Mouse (Mus musculus) left cerebral cortex, postnatal 4 days (tissue): ENCODE measurements around the gene Lpin3. TPM values are rescaled to one million over a fixed set of nuclear protein-coding genes. Genes with fewer than 3 reads are reported as not detected.

Experiments
- DNase-seq: peaks from one replicate; pipeline ENCODE4 v3.0.0-alpha.2; 2022
- intact Hi-C: fragments of 180-260 bp; cut with DNase I; formaldehyde crosslinking; loops from one replicate; pipeline ENCODE4 v1.15.1; 2025
- total RNA-seq, 2 experiments: library from RNA; stranded (reverse); gene quantifications; 2 replicates each; pipeline ENCODE4 v1.2.3; 2021

Gene Lpin3
- total RNA-seq, 2 experiments from 2014 or later: 0.16 to 0.36 TPM

DNA sequence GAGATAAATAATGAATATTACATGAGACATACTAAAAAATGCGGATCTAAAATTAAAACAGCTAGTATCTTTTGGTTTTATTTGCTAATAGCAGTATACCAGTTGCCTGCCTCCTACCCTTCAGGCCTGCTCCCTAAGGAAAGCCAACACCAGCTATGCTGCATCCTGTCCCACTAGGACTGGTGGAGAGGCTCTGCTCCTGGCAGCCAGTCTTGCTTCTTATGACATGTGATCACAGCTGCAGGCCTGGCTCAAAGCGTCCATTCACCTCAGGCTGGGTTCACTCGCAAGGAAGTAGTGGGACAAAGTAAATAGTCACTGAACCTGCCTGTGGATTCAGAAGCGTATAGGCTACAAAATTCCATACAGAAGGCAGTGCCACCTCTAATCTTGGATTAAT is 3.4 kb downstream of the Lpin3 start:
- intact Hi-C loops: loop anchor here (10.0 kb wide), 1 partner anchor 99 kb away; no protein-coding TSS in a partner anchor

DNA sequence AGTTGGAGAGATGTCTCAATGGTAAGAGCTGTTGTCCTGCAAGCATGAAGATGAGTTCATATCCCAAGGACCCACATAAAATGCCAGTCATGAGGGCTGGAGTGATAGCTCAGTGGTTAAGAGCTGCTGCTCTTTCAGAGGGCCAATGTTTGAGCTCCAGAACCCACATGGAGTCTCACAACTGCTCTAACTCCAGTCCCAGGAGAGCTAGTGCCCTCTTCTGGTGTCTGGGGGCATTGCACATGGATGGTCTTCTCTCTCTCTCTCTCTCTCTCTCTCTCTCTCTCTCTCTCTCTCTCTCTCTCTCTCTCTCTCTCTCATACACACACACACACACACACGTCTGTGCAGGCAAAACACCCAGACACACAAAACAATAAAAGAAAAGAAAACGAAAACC is 4.4 kb downstream of the Lpin3 start:
- intact Hi-C loops: loop anchor here (5.0 to 10.0 kb wide), 3 partner anchors 100 to 288 kb away; no protein-coding TSS in a partner anchor
- DNase-seq: peak; percentile 48

More for the DNA sequence above, 3.4 kb downstream of the Lpin3 start:
- DNase-seq: no peak

DNA sequence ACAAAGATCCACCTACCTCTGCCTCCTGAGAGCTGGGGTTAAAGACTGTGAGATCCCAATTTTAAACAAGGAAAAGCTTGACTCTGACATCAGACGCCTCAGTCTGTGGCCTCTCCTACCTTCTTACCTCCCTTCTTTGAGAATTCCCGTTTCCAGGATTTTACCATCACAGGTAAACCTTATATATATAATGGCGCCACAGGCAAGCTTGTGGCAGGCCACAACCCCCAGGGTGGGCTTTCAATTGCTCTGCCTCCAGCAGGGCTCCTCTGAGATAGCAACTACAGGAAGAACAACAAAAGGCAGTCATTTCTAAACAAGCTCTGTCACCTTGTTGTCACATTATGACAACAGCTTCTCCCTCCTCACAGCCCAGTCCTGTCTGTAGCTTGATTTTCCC is 5.8 kb downstream of the Lpin3 start:
- no peak for DNase-seq
- intact Hi-C loops: loop anchor here (5.0 to 10.0 kb wide), 3 partner anchors 101 to 289 kb away; no protein-coding TSS in a partner anchor

DNA sequence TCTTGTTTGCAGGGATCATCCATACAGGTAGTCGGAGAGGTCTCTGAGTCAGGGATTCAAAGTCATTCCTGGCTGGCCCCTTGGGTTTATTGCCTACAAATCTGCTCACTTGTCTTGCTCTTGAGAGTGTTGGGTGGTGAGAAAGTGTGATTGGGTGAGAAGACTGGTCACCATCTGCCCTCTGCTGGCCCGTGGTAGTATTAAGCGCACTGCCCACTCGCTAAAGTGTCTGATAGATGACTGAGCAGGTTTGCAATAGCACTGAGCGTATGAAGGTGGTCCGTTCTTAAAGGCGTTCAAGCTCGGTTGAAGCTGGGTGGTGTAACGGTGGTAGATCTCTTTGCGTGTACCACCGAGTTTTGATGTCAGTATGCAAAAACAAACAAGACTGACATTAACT is 6.8 kb downstream of the Lpin3 start:
- DNase-seq: peak; percentile 85
- intact Hi-C loops: loop anchor here (5.0 to 10.0 kb wide), 3 partner anchors 102 to 290 kb away; no protein-coding TSS in a partner anchor

DNA sequence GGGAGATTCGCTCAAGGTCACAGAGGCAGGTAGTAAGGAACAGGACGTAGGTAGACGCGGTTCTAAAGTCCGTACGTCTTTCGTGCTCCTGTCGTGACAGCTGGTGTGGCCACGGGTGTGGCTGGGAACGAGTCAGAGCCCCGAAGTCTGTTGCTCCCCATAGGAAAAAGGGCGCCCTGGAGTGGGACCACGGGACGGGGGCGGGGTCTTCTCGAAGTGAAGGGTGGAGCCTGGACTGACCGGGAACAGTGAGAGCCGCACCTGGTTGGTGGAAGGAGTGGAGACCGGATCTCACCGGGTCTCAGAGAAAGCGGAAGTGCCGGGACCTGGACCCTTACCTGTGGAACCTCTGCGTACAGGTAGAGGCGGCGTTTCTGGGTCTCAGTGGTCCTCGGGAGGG is 7.4 kb downstream of the Lpin3 start:
- DNase-seq: no peak
- intact Hi-C loops: loop anchor here (5.0 to 10.0 kb wide), 3 partner anchors 103 to 291 kb away; no protein-coding TSS in a partner anchor

DNA sequence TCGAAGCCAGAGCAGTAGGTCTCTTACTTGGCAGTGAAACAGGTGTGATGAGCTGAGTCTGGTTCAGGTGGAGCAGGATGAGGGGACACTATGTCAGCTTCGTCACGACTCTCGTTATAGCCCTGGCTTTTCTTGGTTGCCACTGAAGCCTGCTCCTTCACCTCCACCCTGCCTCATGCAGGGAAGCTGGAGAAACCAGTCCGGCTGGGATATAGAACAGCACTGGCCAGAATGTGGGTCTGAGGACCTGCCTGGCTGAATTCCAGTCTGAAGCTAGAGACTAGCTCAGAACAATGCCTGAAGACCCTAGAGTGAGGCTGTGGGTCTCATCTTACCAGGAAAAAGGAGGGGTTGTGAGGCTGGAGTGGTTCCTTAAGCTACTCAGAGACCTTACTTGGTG is 10.6 kb downstream of the Lpin3 start:
- DNase-seq: no peak
- intact Hi-C loops: no loop called here

DNA sequence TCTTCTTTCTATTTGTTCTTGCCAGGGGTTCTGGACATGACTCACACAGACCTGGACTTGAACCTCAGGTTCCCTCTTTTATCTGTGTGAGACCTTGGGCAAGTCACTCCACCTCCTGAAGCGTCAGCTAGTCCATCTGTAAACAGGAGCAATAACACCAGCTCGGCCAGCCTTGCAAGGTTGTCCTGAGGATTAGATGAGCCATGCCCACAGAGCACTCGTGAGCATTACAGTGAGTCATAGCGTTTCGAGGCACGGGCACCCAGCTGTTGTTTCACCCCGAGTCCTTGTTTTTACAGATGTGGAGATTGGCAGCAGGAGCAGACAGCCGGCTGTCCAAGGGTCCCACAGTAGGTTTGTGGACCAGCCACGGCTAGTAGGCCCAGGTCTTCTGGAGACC is 11.2 kb downstream of the Lpin3 start:
- intact Hi-C loops: no loop called here
- no peak for DNase-seq

DNA sequence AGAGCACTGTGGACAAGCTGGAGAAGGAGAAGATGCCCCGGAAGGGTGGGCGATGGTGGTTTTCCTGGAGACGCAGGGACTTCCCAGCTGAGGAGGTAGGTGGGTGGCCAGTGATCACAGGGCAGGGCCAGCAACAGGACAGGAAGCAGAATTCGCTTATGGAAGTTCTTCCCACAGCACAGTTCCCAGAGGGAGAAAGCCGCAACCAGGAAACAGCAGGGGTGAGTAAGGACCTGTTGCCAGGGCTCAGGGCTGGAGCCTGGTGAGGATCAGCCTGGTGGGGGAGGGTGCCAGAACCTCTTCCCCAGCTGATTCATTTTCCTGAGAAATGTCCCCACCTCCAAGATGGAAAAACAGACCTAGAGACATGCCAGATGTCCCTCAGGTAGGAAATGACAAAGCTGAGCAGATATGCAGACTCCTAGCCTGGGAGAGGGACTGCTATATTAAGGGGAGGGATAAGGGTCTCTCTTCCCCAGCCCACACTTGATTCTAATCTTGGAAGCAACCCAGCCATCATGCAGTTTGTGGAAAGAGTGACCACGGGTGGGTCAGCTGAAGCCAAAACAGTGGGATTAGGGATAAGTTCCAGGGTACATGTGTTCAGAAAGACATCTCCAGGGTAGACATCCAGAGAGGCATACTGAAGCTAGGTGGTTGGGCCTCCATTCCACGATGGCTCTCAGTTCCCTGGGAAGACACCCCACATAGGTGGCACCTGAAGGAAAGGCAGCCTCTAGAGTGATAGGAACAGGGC is 21.4 kb downstream of the Lpin3 start:
- no peak for DNase-seq
- intact Hi-C loops: no loop called here

DNA sequence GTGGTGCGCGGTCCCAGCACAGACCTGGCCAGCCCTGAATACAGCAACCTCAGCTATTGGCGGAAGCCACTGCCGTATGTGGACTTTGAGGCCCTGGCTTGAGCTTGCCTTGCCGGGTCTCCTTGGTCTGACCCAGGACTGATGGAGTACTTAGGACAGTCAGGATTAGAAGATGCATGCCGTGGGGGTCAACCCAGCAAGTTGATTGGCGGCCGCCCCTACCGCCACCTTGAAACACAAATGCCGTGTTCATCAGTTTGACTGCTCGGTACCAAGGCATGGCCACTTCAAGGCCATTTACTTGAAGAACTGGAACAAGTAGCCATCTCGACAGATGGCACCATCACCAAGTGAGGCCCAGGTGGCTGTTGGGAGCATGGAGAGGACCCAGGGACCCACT is 24.8 kb downstream of the Lpin3 start:
- intact Hi-C loops: no loop called here

DNA sequence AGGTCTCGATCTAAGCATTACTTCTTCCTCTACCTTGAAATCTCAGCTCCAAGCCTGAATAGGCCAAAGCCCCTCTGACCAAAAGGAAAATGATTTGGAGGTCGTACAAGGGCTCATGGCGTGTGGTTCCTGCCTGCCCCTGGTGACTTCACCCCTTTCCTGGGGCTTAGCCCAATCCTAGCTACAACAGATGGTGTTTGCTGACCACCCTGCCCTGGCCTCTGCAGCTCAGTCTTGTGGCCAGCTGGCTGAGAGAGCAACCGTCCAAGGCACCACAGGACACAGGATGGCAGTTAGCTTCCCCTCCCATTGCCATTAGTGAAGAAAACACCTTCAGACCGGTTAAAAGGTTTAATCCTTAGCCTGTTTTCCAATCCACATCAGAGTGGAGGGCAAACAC is 25.6 kb downstream of the Lpin3 start:
- DNase-seq: peak; percentile 67
- intact Hi-C loops: no loop called here

More for the DNA sequence above, 24.8 kb downstream of the Lpin3 start:
- DNase-seq: no peak

DNA sequence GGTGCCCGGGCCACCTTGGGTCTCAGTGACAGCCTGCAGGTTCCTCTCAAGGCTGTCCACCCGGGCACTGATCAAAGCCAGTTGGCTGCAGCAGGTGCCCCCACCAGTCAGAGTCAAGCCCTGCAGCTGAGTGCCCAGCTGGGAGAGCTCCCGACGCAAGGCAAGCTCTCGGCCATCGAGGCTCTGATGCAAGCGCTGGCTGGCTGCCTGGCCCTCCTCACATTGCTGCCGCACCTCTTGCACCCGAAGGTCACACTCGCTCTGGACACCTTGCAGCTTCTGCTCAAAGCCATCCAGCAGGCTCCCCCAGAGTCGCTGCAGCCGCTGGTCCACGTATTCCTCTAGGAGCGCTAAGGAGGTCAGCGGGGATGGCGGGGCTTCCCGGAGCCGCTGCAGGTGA is 28.1 kb downstream of the Lpin3 start:
- intact Hi-C loops: no loop called here
- no peak for DNase-seq

DNA sequence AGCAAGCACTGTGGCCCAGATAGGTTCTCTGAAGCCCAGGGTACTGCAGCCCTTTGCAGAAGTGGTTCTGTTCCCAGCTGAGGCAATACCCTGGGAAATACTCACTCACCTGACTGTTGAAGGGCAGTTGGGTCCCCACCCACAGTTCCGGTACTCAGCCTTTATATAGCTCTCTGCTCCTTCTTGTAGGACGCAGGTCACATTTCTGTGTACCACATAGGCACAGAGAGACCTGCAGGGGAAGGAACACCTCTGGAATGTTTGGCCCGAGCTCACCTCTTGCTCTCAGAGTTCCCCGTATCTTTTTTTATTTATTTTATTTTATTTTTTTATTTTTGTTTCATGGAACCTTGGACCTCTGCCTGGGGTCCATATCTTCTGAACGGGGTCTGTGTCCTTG is 30.2 kb downstream of the Lpin3 start:
- intact Hi-C loops: no loop called here
- DNase-seq: no peak

DNA sequence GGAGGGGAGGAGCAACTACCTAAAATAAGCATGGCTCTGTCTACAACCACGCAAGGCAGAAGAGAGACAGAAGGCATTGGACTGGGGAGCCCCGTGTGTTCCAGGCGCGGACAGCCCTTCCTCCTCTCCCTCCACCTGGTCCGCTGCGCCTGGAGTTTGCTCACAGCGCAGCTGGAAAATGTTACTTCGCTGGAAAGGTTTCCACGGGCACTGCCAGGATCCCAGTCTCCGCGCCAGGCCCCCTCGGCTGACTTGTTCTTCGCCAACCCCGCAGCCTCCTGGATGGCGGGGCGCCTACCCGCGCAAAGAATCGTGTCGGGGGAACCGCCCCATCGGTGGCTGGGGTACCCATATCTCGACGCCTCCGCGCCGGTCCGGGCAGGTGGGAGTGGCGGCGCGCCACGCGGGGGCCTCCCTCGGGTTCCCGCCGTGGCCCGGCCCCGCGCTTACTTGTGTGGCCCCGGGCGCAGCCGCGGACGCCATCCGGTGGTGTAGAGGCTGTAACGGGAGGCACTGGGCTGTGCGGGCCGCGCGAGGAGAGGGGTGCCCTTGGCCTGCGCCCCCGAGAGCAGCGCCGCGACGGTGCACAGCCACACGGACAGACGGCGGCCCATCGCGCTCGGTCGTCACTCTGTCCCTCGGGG is 31.2 kb downstream of the Lpin3 start:
- DNase-seq: no peak
- intact Hi-C loops: no loop called here

DNA sequence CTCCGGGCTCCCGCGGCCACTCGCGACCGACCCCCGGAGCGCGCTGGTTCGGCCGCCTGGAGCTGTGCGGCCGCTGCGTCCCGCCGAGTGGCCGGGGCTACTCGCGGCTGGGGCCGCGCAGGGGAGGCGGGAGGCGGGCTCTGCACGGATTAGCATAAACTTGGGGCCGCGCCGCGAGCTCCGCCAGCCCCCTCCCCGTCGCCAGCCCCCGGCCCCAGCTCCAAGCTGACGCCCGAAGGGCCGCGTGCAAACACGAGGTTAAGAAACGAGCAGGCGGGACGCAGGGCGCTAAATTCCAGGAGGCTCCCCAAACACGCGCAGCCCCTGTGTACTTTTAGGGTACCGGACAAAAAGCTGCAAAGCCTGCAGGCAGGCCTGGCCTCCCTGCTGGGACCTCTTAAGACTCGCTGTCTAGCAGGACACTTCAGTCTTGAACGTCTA is 31.8 kb downstream of the Lpin3 start, which contains the start of gene Emilin3:
Emilin3 (minus strand) TSS at position 98 of the 441 bp plus-strand sequence.
- DNase-seq: no peak
- intact Hi-C loops: no loop called here

DNA sequence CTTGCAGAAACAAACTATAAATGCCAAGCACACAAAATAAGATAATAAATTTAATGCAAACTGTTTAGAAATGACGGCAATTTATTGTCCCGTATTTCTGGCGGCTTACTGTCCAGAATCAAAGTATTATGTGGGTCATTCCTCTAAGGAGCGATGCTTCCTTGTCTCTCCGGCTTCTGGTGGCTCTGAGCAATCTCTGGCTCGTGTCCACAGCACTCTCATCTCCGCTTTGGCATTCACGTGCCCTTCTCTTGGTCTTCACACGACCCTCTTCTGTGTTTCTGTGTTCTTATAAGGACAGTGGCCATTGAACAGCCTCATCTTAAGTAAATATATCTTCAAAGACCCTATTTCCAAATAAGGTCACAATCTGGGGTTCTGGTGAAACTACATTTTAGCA is 34.2 kb downstream of the Lpin3 start:
- intact Hi-C loops: no loop called here
- no peak for DNase-seq

DNA sequence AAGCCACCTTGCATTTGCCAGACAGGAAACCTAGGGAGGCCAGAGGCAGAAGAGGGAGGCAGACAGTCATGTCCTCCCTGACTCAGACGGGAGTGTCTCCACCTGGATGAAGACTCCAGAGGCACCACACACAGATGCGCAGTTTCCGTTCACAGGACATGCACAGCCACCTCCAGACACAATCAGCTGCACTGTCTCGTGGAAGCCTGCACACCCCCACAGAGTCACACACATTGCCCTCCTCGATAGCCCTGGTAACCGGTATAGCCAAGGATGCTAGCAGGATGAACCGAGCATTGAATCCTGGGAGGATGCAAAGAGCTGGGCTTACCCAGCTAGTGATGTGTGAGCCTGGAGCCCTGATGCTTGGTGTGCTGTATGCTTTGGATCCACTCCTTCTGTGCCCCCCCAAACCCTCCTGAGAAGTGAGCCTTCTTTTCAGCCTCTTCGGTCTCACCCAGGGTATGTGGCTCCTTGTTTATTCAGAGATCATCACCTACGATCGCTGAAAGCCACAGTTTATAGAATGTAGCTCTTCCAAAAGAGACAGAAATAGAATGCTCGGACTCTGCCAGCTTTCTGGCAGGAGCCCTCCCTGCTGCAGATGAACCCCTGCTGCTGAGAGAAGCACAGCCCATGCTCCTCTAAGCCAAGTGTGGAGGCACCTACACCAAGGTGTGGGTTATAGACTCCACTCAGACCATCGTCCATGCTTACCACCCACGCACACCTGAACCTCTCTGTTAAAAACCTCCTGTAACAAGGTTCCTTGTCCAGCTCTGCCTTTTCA is 35.5 kb downstream of the Lpin3 start:
- no peak for DNase-seq
- intact Hi-C loops: no loop called here

DNA sequence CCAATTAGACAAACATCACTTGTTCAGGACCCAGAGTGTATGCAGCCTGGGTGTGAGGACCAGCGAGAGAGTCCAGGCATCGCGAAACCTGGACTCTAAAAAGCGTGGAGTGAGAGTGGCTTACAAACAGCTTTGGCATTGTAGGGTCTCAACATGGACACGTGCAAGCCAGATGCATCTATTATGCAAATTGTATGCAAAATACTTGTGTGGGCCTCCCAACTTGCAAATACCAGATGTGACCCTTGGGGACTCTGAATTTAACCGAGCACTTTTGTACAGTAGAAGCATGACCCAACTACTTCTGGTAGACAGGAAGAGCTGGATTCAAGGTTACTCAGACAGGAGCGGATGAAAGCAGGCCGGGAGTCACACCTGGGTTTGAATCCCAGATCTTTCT is 36.2 kb downstream of the Lpin3 start:
- intact Hi-C loops: no loop called here
- no peak for DNase-seq

DNA sequence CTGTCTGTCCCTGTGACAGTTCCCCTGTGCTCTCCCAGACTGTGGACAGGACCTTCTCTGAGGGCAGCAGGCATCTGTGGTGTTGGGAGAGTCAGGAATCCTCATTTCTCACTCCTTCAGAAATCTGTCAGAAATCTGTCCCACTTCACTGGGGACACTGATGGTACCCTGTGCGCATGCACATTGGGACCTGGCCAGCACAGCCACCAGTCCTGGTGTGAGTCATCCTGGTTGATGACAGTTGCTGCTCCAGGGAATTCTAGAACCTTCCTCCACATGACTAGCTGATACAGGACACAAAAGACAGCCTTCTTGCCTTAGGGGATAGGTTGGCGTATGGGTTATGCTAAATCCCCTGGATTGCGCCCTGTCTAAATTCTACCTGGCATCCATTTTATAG is 36.8 kb downstream of the Lpin3 start:
- no peak for DNase-seq
- intact Hi-C loops: no loop called here

DNA sequence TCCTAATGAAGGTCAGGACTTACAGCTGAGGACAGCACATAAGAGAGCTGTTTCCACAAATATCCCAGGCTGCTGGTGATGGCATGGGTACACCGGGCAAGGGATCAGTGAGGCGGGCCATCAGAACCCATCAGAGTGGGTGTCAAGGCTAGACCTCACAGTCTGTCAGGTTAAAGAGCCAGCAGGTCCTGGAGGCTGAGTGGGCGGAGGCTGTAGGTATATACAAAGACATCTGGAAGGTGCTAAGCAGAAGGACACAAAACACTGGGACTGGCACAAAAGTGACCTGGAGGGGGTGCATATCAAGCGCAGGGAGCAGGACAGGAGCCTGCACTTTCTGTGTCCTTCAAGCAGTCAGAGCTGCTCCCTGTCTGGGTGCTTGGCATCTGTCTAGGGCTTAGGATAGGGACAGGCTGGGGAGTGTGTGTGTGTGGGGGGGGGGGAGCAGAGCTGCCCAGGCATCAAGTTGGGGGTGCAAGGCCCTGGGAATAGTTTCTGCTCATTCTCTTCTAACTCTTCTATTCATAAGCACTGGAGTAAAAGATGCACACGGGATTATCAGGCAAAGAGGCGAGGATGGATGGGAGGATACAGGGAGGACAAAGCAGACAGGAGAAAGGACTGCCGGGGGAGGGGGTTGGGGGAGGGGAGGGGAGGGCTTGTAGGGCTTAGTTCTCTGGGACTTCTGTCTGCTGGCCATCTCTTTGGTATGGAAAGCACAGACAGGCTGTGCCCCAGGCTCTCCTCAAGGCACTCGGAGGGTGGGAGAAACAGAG is 37.9 kb downstream of the Lpin3 start:
- DNase-seq: no peak
- intact Hi-C loops: no loop called here

DNA sequence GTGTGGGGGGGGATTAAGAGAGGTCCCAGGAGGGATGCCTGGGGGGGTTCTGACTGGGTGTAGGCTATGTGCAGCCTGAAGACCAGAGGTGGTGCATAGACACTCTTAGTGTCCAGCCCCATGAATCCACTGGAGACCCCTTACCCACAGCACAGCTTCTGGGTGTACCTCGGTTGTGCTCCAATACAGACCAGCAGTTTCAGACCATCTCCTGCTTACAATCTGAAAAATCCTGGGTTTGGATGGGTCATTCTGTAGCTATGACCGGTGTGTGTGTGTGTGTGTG is 38.4 kb downstream of the Lpin3 start:
- intact Hi-C loops: no loop called here

DNA sequence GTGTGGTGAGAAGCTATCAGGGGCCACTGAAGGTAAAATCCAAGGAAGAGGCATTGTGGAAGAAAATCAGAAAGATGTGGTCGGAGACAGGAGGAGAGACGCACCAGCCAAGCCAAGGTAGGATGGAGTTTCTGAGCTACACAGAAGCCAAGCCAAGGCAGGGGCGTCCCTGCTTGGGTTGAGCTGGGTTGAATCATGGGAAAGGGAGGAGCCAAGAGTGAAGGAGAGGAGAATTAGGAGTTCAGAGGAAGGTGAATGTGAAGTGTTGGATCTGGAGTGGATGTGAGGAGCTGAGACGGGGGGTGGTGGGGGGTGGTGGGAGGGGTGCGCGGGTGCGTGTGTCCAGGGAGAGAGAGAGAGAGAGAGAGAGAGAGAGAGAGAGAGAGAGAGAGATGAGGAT is 40.8 kb downstream of the Lpin3 start:
- DNase-seq: no peak
- intact Hi-C loops: no loop called here

More for the DNA sequence above, 38.4 kb downstream of the Lpin3 start:
- DNase-seq: no peak
